In the genomic region with DNA sequence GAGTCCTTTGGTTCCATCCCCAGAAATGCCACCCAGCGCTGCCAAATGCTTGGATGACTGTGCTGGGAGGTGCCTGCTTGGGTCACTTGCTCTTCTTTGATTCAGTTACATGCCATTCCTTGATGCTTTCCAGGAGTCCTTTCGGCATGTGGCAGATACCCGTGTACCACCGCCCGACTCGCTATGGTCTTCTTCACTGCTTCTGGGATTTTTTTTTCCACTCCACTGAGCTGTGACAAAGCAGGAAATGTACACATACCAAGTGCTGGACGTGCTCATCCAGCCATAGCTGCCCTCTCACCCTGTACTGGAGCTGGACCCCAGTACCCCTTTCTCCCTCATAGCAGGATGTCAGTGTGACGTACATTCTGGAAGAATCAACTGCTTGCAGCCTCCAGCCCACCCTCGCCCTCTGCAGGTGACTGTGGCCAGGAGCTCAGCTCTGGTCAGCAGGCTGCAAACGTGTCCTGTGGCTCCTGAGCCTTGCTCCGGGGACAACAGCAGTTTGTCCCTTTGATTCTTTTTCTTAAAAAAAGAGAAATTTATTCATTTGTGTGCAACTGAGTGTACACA, we compare ENCODE assay signal across 11 mouse cellular contexts. TPM values are rescaled to one million over a fixed set of nuclear protein-coding genes. Genes with fewer than 3 reads are reported as not detected.
DNase-seq lines count a peak whose midpoint lies in the region; TF ChIP-seq lines count a peak whose summit lies in the region.
"Had no signal": no experiment of that assay in that cellular context is flagged by ENCODE, and none has a peak within 500 bp of the region (broad histone marks: within the 10 kb centered on the region; RNA-seq: fewer than 3 reads in every experiment).

No protein-coding gene starts in this region.

- H3K4me3 ChIP-seq in gastrocnemius, adult 2 months, result no peak overlapping the region
- H3K4me3 ChIP-seq: embryonic facial prominence, embryonic 13.5 days; limb, embryonic 13.5 days had no signal

- peak; percentile 74 for TF ChIP-seq CTCF in gastrocnemius, adult 2 months (IDR thresholded peaks at IDR 0.05)

- DNase-seq in gastrocnemius, adult 2 months, result peak; percentile 62
- no peak for DNase-seq in gastrocnemius, postnatal 25 days
- peak; percentile 48 for DNase-seq in right cerebral cortex, postnatal 14 days
- DNase-seq in right cerebral cortex, postnatal 36 days (ENCODE audit: low spot score in 2 of 2), result no peak
- peak; percentile 25 for DNase-seq in embryo, embryonic 10.5 days (ENCODE audit: low spot score)
- peak; percentile 49 for DNase-seq in lung, postnatal 36 days
- no peak for DNase-seq in frontal cortex, postnatal 25 days (ENCODE audit: low spot score in 2 of 2)
- DNase-seq in c-Kit-positive CD71-positive TER-119-positive erythroid progenitor cells, embryonic 14.5 days (ENCODE audit: low spot score), result no peak

- intact Hi-C loops in gastrocnemius, adult 2 months (cut with DNase I), result loop anchor here (5.0 kb wide), 1 partner anchor 38 kb away; the partner anchor contains the start of gene Ctsd

- H3K27ac ChIP-seq in gastrocnemius, adult 2 months, result no peak overlapping the region
- H3K27ac ChIP-seq: embryonic facial prominence, embryonic 13.5 days; limb, embryonic 13.5 days had no signal

RNA-seq across cellular contexts. Expression of gene Syt8, which starts 8.9 kb away (rescaled TPM):
- total RNA-seq in gastrocnemius, adult 2 months (2021), result not detected
- total RNA-seq in gastrocnemius, postnatal 25 days (2021), result not detected
- total RNA-seq: heart, postnatal 36 days had no signal

RNA-seq across cellular contexts. Expression of gene Tnni2, which starts 15.9 kb away (rescaled TPM):
- total RNA-seq in gastrocnemius, adult 2 months (2021), result over 10,000 TPM; 15,929 to 19,962 TPM
- total RNA-seq in gastrocnemius, postnatal 25 days (2021), result over 10,000 TPM; 16,193 to 17,938 TPM

RNA-seq across cellular contexts. Expression of gene Lsp1, which starts 34.9 kb away (rescaled TPM):
- 10 to 100 TPM; 25.8 to 47.3 TPM for total RNA-seq in gastrocnemius, adult 2 months (2021)
- 10 to 100 TPM; 43.2 to 60.3 TPM for total RNA-seq in gastrocnemius, postnatal 25 days (2021)

RNA-seq across cellular contexts. Expression of gene Ctsd, which starts 37.9 kb away (rescaled TPM):
- total RNA-seq in gastrocnemius, adult 2 months (2021), result 100 to 1,000 TPM; 411 to 467 TPM
- 100 to 1,000 TPM; 317 to 434 TPM for total RNA-seq in gastrocnemius, postnatal 25 days (2021)

RNA-seq across cellular contexts. Expression of gene Gm49369, which starts 43.3 kb away (rescaled TPM):
- total RNA-seq in gastrocnemius, adult 2 months (2021), result 1 to 10 TPM; 1.5 to 1.8 TPM
- 1 to 10 TPM; 4.0 to 5.6 TPM for total RNA-seq in gastrocnemius, postnatal 25 days (2021)

Comparison
In these comparisons a context has a peak if more than half of its experiments do, and no peak if none do; other contexts are left out.
1. DNase-seq: peak in gastrocnemius, adult 2 months (single experiment), right cerebral cortex, postnatal 14 days (single experiment), embryo, embryonic 10.5 days (single experiment) and lung, postnatal 36 days (single experiment); none in gastrocnemius, postnatal 25 days (single experiment), right cerebral cortex, postnatal 36 days (0 of 2), frontal cortex, postnatal 25 days (0 of 2) and c-Kit-positive CD71-positive TER-119-positive erythroid progenitor cells, embryonic 14.5 days (single experiment).